14 mouse cellular contexts compared by ENCODE assay signal in the genomic region with DNA sequence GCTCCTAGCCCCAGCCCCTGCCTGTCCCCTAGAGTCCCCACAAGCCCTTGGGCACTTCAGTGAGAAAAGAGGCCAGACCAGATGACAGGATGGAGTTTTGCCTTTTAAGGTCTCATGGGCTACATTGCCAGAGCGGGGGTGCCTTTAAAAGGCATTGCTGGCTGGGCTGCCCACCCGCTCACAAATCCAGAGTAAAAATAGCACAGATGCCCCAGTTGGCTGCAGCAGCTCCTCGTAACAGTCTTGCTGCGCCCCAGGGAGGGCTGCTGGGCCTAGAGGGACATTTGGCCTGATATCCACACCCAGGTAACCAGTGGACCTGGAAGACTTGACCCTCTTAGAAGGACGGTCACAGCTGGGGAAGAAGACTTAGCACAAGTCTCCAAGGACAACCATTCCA. TPM values are rescaled to one million over a fixed set of nuclear protein-coding genes. Genes with fewer than 3 reads are reported as not detected.
A peak's percentile ranks its signal among the peaks of the same experiment; 100 is the strongest.
DNase-seq lines count a peak whose midpoint lies in the region; ATAC-seq and TF ChIP-seq lines count a peak whose summit lies in the region.
"Had no signal": no experiment of that assay in that cellular context is flagged by ENCODE, and none has a peak within 500 bp of the region (broad histone marks: within the 10 kb centered on the region; RNA-seq: fewer than 3 reads in every experiment).

No protein-coding gene starts in this region.

- no peak for ATAC-seq in forebrain, postnatal 0 days
- no peak for ATAC-seq in heart, embryonic 14.5 days (ENCODE audit: insufficient number of reproducible peaks, insufficient read depth, low FRiP score, low read depth)
- ATAC-seq: Patski had no signal

- no peak overlapping the region for H3K4me3 ChIP-seq in forebrain, embryonic 10.5 days
- no peak overlapping the region for H3K4me3 ChIP-seq in forebrain, postnatal 0 days (ENCODE audit: low read depth, low read length)
- no peak overlapping the region for H3K4me3 ChIP-seq in heart, embryonic 14.5 days (ENCODE audit: control insufficient read depth in 1 of 2, insufficient read depth in 1 of 2, low read depth in 1 of 2, low read length in 2 of 2)
- H3K4me3 ChIP-seq: erythroblast, embryonic 14.5 days; hindbrain, embryonic 15.5 days had no signal

- peaks cover 36% of the 10 kb centered on the region for H3K36me3 ChIP-seq in forebrain, embryonic 10.5 days (replicated peaks)
- peaks cover 22% of the 10 kb centered on the region; the same call in 1 of the 2 replicates for H3K36me3 ChIP-seq in forebrain, postnatal 0 days (ENCODE audit: insufficient read depth)
- H3K36me3 ChIP-seq in heart, embryonic 14.5 days (ENCODE audit: control insufficient read depth, insufficient read depth, low read length): peaks cover 26% of the 10 kb centered on the region; the same call in 1 of the 2 replicates

- 0 out of 2 replicates have a peak overlapping the region, but pooled peaks have one; percentile 26 for H3K27ac ChIP-seq in forebrain, embryonic 10.5 days
- no peak overlapping the region for H3K27ac ChIP-seq in forebrain, postnatal 0 days (ENCODE audit: low read depth, low read length)
- H3K27ac ChIP-seq in heart, embryonic 14.5 days (replicated peaks in 1 of 2; ENCODE audit: control insufficient read depth in 1 of 2, insufficient read depth in 1 of 2, low read depth in 2 of 2, low read length in 2 of 2): peak overlapping the region; percentile 10 to 69
- H3K27ac ChIP-seq: hindbrain, embryonic 15.5 days had no signal

- WGBS in forebrain, embryonic 10.5 days: 95% methylated on average over 5 of the region's 5 CpGs
- 90% methylated on average over 5 of the region's 5 CpGs for WGBS in forebrain, postnatal 0 days
- WGBS in heart, embryonic 14.5 days: 44% methylated on average over 5 of the region's 5 CpGs

- peaks cover 23% of the 10 kb centered on the region for H3K4me1 ChIP-seq in forebrain, embryonic 10.5 days
- no peaks in the 10 kb centered on the region for H3K4me1 ChIP-seq in forebrain, postnatal 0 days (ENCODE audit: insufficient read depth)
- peaks cover 23 to 30% of the 10 kb centered on the region in 2 experiments for H3K4me1 ChIP-seq in heart, embryonic 14.5 days (ENCODE audit: control insufficient read depth in 2 of 2, insufficient read depth in 2 of 2, low read length in 2 of 2)
- H3K4me1 ChIP-seq: hindbrain, embryonic 15.5 days had no signal

- no peak overlapping the region for H3K9ac ChIP-seq in forebrain, postnatal 0 days
- peak overlapping the region; percentile 43; the same call in 1 of the 2 replicates for H3K9ac ChIP-seq in heart, embryonic 14.5 days (ENCODE audit: low read length)
- H3K9ac ChIP-seq: hindbrain, embryonic 15.5 days had no signal

- DNase-seq in forebrain, embryonic 10.5 days (ENCODE audit: extremely low spot score, low spot score): no peak
- no peak for DNase-seq in forebrain, postnatal 0 days
- no peak for DNase-seq in heart, adult 18-20 months
- DNase-seq in right cerebral cortex, adult 18-20 months: peak; percentile 74
- DNase-seq in right cerebral cortex, postnatal 10 days (ENCODE audit: low spot score in 2 of 2): no peak
- peak; percentile 65 for DNase-seq in telencephalon, adult 2 months (ENCODE audit: low read depth, low spot score)
- no peak for DNase-seq in kidney, adult 8-10 months
- DNase-seq: cerebellum, adult 9-10 months; midbrain, embryonic 14.5 days had no signal

- no peak overlapping the region for H3K4me2 ChIP-seq in forebrain, postnatal 0 days (ENCODE audit: low read depth)
- no peak overlapping the region for H3K4me2 ChIP-seq in heart, embryonic 14.5 days (ENCODE audit: low read length)
- H3K4me2 ChIP-seq: hindbrain, embryonic 15.5 days had no signal

- peaks cover 33% of the 10 kb centered on the region for H3K27me3 ChIP-seq in forebrain, embryonic 10.5 days (ENCODE audit: poor library complexity, severe bottlenecking)
- no peaks in the 10 kb centered on the region for H3K27me3 ChIP-seq in forebrain, postnatal 0 days (ENCODE audit: insufficient read depth, low read length)
- peaks cover 7% of the 10 kb centered on the region; the same call in 1 of the 2 replicates for H3K27me3 ChIP-seq in heart, embryonic 14.5 days (ENCODE audit: control insufficient read depth, insufficient read depth, low read length)
- H3K27me3 ChIP-seq: hindbrain, embryonic 15.5 days; Patski had no signal

- TF ChIP-seq CTCF in forebrain, postnatal 0 days (IDR thresholded peaks at IDR 0.05; ENCODE audit: low read depth): no peak

- H3K9me3 ChIP-seq in forebrain, embryonic 10.5 days: no peaks in the 10 kb centered on the region; the same call in 1 of the 2 replicates
- no peaks in the 10 kb centered on the region for H3K9me3 ChIP-seq in forebrain, postnatal 0 days (ENCODE audit: low read length)
- H3K9me3 ChIP-seq in heart, embryonic 14.5 days (ENCODE audit: control insufficient read depth, low read length): no peaks in the 10 kb centered on the region
- H3K9me3 ChIP-seq: hindbrain, embryonic 15.5 days had no signal

RNA-seq across cellular contexts. Expression of gene Crtc1, which starts 14.5 kb away (rescaled TPM):
- 14.8 and 16.4 TPM in 2 replicates for polyA plus RNA-seq in forebrain, embryonic 10.5 days (2016; fragmentation: Nextera tagmentation; extraction: Ambion mirVana)
- total RNA-seq in forebrain, postnatal 0 days (2014; rRNA removed): 41.2 and 51.7 TPM in 2 replicates
- 43.8 and 52.9 TPM in 2 replicates for polyA plus RNA-seq in forebrain, postnatal 0 days (2015; fragmentation: Nextera tagmentation; extraction: Ambion mirVana)
- polyA plus RNA-seq in heart, embryonic 14.5 days (2014; fragmentation: Nextera tagmentation; extraction: Ambion mirVana): 12.2 and 14.1 TPM in 2 replicates
- total RNA-seq in heart, adult 18-20 months (2021): 1 to 10 TPM; 7.8 to 9.0 TPM

RNA-seq across cellular contexts. Expression of gene Klhl26, which starts 22.9 kb away (rescaled TPM):
- 19.9 and 20.2 TPM in 2 replicates for polyA plus RNA-seq in forebrain, embryonic 10.5 days (2016; fragmentation: Nextera tagmentation; extraction: Ambion mirVana)
- 29.9 and 34.8 TPM in 2 replicates for total RNA-seq in forebrain, postnatal 0 days (2014; rRNA removed)
- 30.8 and 35.3 TPM in 2 replicates for polyA plus RNA-seq in forebrain, postnatal 0 days (2015; fragmentation: Nextera tagmentation; extraction: Ambion mirVana)
- 9.6 and 9.8 TPM in 2 replicates for polyA plus RNA-seq in heart, embryonic 14.5 days (2014; fragmentation: Nextera tagmentation; extraction: Ambion mirVana)
- total RNA-seq in heart, adult 18-20 months (2021): 1 to 10 TPM; 8.4 to 9.7 TPM

RNA-seq across cellular contexts. Expression of gene Tmem59l, which starts 33.3 kb away (rescaled TPM):
- polyA plus RNA-seq in forebrain, embryonic 10.5 days (2016; fragmentation: Nextera tagmentation; extraction: Ambion mirVana): 16.7 and 19.5 TPM in 2 replicates
- 96.0 and 115 TPM in 2 replicates for total RNA-seq in forebrain, postnatal 0 days (2014; rRNA removed)
- 147 and 150 TPM in 2 replicates for polyA plus RNA-seq in forebrain, postnatal 0 days (2015; fragmentation: Nextera tagmentation; extraction: Ambion mirVana)
- 0.31 TPM in 1 of 2 replicates, not detected in the other for polyA plus RNA-seq in heart, embryonic 14.5 days (2014; fragmentation: Nextera tagmentation; extraction: Ambion mirVana)
- total RNA-seq in heart, adult 18-20 months (2021): not detected
- total RNA-seq: liver, adult 2 months had no signal
- polyA plus RNA-seq: erythroblast, embryonic 14.5 days; liver, adult 2 months had no signal

RNA-seq across cellular contexts. Expression of gene Crlf1, which starts 39.1 kb away (rescaled TPM):
- 34.1 and 48.4 TPM in 2 replicates for polyA plus RNA-seq in forebrain, embryonic 10.5 days (2016; fragmentation: Nextera tagmentation; extraction: Ambion mirVana)
- 6.5 and 20.9 TPM in 2 replicates for total RNA-seq in forebrain, postnatal 0 days (2014; rRNA removed)
- polyA plus RNA-seq in forebrain, postnatal 0 days (2015; fragmentation: Nextera tagmentation; extraction: Ambion mirVana): 24.6 and 34.5 TPM in 2 replicates
- polyA plus RNA-seq in heart, embryonic 14.5 days (2014; fragmentation: Nextera tagmentation; extraction: Ambion mirVana): 0.42 and 2.0 TPM in 2 replicates
- total RNA-seq in heart, adult 18-20 months (2021): under 1 TPM; 0.20 to 0.62 TPM
- total RNA-seq: liver, adult 2 months had no signal
- polyA plus RNA-seq: liver, adult 2 months had no signal

RNA-seq across cellular contexts. Expression of gene Rex1bd, which starts 52.7 kb away (rescaled TPM):
- 126 and 136 TPM in 2 replicates for polyA plus RNA-seq in forebrain, embryonic 10.5 days (2016; fragmentation: Nextera tagmentation; extraction: Ambion mirVana)
- total RNA-seq in forebrain, postnatal 0 days (2014; rRNA removed): 130 and 148 TPM in 2 replicates
- 200 and 247 TPM in 2 replicates for polyA plus RNA-seq in forebrain, postnatal 0 days (2015; fragmentation: Nextera tagmentation; extraction: Ambion mirVana)
- polyA plus RNA-seq in heart, embryonic 14.5 days (2014; fragmentation: Nextera tagmentation; extraction: Ambion mirVana): 129 and 138 TPM in 2 replicates
- 100 to 1,000 TPM; 113 to 128 TPM for total RNA-seq in heart, adult 18-20 months (2021)

Comparison
In these comparisons a context has a peak if more than half of its experiments do, and no peak if none do; other contexts are left out.
1. DNase-seq: peak in right cerebral cortex, adult 18-20 months (single experiment) and telencephalon, adult 2 months (single experiment); none in forebrain, embryonic 10.5 days (single experiment), forebrain, postnatal 0 days (single experiment), heart, adult 18-20 months (0 of 2), right cerebral cortex, postnatal 10 days (0 of 2) and kidney, adult 8-10 months (0 of 2).
2. RNA of gene Tmem59l, which starts 33.3 kb away (polyA plus RNA-seq): 147 to 150 TPM in forebrain, postnatal 0 days and 16.7 to 19.5 TPM in forebrain, embryonic 10.5 days; 0.31 TPM in heart, embryonic 14.5 days; every median in the first group is over 10 times any median in the second.